Mouse (Mus musculus) adrenal gland, adult (tissue): ENCODE measurements at regions not wholly inside any gene's neighbourhood (a gene's known extent, or its start where the extent isn't known, plus 50 kb on each side); places are given as distances from the start of the nearest gene placed in this dataset.
A peak's percentile ranks its signal among the peaks of the same experiment; 100 is the strongest.

Experiments used
- DNase-seq, 2 experiments: peaks; one replicate each; pipeline ENCODE4 v3.0.0; 2022 to 2023; ENCODE audit warnings: low spot score in 1 of 2; ENCODE audit not compliant: inconsistent age in 2 of 2

DNA sequence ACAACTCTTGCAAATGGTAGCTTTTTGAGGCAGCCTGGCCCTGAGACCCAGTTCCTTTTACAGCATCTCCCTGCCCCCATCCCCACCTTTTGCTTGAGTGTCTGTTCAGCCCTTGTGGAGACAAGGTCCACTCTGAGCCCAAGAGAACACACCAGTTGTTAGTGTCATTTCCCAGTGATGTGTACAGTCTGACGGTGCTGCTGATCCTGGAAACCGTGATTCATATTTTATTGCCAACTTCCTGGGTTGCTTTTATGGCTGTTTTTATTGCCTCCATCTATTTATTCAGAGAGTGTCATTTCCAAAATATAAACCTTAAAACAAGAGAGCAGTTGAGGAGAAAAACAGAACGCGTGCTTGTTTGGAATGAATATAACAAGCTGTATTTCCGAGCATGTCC is 309.6 kb upstream of the Isl1 start:
- DNase-seq: no peak

DNA sequence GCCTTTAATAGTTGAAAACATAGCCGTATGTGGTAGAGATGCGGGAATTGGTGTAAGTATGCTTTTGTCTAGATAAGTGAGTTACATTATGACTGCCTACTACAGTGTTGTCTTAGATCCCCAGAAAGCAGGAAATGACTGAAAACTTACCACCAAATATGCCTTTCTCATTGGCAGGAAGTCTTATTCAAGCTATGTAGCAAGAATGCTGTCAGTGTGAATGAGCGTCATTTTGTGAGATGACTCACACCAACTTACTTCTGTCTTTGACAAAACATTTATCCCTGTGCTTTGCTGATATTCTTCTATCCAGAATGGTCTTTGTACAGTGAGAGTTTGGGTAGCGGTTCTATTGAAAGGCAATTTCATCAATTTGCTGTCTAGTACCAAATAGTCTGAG is 286.9 kb upstream of the Isl1 start:
- DNase-seq: no peak

DNA sequence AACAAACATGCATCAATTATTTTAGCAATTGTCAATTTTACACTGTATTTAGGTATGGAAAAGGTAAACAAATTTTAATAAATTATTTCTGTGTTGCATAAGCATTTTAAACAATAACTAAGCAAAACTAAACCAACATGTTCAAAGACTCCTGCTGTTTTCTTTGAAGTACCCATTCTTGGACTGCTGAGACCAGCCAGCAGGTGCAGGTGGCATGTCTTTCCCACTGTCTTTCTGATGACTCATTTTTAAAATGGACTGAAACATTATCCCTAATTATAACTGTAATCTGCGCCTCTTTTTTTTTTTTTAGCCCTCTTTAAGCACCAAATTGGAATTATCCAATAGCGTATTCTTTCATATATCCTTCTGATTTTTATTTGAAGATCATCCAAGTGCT is 286.0 kb upstream of the Isl1 start:
- DNase-seq: no peak

DNA sequence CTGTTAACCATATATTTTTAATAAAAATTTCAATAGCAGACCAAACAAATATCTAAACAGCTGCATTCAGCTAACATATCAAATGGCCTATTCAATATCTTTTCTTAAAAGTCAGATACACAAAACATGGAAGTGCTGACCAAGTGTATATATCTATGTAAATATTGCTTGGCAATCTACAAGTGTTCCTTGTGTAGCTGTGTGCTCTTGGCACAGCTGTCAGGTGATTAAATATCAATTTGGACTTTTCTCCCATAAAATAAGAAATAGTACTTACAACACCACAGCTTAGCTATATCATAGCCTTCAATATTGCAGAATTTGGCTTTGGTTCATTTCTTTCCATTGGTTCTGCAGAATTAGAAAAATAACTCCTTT is 266.5 kb upstream of the Isl1 start:
- no peak for DNase-seq

DNA sequence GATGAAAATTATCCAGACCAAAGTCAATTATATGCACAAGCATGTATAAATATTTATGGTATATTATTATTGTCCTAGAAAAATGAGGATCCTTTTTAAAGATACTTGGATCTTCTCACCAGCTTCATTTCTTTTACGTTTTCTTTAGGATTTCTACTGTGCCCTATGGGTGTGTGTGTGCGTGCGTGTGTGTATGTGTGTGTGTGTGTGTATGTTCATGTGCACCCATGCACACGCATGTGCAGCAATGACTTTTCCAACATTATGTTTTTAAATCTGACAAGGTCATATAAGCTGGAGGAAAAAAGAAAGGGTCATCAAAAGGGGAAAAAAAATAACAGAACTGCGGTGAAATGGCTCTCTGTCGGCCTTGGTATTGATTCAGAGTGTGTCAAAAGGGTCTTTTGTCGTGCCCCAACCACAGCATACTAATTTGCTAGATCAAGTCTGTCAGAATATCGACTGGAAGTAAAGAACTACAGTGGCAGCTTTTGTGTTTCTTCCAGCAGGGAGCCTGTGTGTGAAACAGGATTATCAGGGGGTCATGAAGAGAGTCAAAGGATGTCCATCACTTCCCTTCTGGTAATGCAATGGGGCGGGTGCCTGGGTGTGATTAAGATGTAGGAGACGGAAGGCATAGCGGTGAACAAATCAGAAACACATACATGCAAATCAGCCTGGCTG is 265.9 kb upstream of the Isl1 start:
- DNase-seq: no peak

DNA sequence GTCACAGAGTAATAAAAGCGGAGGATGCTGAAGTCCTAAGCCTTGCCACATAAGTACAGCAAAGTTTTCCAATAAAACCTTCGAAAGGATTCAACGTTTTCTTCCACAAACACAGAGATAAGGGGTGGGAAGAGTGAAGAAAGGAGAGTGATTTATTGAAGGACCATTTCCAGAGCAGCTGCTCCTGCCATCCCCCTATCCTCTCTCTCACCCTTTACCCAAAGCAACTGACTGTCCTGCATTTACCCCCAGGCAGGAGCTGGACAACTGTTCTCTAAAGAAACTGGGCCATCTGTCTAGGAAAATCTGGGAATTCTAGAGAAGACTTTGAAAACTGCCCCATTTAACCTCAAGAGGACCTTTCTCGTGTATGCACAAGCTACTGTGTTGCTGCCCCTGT is 245.6 kb upstream of the Isl1 start:
- DNase-seq: no peak

DNA sequence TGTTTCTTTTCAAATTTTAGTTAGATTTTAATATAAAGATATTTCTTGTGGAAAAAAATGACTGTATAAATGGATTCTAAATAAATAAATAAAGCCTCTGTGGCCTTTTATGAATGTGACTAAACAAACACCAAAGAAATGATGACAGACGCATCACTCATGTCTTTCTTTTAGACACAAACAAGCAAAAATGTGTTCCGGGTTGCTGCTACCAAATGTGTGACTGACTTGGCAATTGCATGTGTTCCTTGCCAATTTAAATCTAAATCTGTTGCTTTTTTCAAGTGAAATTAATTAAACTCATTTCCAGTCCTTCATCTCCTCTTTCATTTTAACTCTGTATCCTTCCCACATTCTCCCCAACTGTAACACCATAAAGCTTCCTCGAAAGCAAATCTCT is 225.7 kb upstream of the Isl1 start:
- DNase-seq: no peak

DNA sequence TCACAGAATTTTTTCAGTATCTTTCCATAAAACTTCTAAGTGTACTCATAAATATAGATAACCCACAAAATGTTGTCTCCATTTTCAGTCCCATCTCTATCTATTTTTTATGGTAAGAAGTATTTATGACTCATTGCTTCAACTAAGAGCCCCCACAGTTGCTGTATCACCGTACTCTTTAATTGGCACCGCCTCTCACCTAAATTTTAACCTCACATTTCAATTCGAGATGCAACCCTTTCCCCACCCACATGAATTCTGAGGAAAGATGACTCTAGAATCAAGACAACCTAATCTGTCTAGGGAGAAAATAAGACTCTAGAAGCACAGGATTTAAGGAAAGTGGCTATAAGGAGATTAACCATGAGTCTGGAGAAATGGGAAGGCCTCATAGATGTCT is 223.7 kb upstream of the Isl1 start:
- DNase-seq: no peak

DNA sequence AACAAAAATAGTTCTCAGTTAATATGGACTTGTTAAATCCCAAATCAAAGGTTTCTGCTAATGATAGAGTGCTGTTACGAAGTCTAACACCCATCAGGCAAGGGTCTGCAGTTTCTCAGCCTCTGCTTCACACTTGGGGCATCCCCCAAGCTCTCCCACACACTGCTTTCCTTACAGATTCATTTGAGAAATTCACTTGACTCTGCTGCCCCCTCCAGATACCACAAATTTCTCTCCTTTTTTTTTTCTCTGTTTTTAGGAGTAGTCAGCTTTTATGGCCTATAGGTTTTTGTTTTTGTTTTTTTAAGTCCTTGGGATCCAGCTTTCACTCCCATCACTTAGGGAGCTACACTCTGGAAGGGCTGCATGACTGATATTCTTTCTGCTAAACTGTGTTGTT is 218.8 kb upstream of the Isl1 start:
- DNase-seq: no peak

DNA sequence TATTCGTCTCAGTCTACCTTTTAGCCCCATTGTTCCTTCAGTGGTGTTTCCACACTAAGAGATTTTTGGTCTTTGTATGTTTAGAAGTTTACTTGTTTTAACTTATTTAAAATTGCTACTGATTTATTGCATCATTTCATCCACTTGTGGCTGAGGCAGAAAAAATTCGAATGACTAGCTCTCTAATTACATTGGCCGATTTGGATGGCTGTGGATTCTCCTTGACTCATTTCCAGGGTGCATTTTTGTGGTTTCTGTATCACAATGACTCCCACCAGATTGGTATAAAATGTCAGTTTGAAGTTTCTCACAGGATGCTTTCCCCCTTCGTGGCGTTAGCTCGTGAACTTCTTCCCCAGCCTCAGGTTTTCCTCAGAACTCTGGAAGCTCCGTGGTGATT is 217.5 kb upstream of the Isl1 start:
- peak in 1 of 2 experiments; percentile 45 for DNase-seq

DNA sequence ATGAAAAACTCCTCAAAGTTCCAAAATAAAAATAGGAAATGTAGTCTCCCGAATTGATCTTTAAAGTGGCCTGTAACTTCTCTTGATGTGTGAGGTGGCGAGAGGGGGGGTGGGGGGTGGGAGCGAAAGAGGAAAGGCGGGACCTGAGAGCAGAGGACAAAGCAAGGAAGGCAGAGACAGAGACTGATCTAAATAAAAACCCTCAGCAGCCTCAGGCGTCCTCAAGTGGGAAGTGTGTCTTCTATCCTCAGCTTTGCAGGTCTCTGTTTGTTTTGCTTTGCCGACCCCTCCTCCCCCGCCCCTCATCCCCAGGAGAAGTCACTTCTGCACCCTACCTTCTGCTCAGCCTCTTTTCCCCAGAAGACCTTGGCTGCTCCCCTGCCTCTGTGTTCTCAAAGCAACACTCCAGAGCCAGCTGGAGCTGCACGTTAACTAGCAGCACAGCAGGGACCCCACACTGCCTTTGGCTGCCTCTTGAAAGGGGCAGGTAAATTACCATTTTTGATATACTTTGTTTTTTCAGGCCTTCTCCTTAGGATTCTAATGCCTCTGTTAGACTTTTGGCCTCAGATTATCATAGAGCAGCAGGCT is 214.3 kb upstream of the Isl1 start:
- no peak for DNase-seq

DNA sequence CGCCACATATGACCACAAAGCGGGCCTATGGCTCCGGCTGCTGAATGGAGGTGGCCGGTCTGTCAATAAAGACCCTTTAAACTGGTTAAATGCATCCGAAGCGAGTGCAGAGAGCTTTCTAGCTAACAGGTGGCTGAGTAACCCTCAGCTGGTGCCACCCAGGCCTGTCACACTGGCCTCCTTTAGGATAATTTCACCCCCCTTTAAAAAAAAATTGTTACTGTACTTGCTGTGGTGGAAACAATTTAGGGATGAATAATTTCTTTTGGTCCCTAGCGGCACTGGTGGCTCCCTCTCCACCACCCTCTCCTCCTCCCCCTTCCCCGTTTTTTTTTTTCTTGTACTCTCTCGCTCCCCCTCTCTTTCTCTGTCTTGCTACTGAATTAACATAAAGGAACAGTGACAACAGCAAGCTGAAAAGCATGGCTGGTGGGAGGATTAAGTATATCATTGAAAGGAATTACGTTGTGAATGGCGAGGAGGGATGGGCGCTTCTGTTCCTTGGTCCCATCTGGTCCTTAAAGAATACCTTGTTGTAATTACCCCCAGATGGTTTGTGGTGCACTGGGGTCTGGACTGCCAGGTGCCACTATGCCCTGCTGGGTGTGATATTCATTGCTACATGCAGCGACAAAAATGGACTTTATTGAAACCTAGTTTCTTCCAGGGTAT is 205.3 kb upstream of the Isl1 start:
- DNase-seq: no peak

DNA sequence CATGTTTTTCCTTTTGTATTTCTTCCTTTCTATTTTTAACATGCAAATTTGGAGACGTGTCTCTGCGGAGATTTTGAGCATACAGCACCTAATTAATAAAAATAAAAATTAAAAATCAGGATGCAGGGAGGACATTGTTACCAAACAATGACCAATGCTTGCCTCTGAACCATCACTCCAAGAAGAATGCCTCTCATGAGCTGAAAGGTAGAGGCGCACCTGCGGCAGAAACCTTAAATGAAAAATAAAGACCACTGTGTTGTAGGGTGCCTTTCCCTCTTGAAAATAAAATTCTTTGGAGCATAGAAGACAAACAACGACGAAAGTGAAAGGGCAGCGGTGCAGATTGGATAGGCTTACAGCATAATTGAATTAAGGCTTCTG is 204.8 kb upstream of the Isl1 start:
- no peak for DNase-seq

DNA sequence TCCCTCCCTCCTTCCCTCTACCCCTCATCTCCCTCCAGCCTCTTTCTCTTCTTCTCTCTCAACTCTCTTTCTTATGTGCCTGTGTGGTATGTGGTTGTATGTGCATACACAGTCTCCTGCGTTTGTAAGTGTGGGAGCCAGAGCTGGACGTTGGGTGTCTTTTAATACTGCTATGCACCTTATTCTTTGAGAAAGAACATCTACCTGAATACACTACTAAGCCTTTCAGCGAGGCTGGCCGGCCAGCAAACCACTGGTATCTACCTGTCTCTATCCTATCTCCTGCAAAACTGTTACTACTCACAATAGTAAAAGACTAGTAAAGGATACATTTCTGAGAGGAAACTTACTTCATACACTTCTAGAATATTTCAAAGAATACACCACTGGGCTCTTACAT is 202.9 kb upstream of the Isl1 start:
- DNase-seq: no peak

DNA sequence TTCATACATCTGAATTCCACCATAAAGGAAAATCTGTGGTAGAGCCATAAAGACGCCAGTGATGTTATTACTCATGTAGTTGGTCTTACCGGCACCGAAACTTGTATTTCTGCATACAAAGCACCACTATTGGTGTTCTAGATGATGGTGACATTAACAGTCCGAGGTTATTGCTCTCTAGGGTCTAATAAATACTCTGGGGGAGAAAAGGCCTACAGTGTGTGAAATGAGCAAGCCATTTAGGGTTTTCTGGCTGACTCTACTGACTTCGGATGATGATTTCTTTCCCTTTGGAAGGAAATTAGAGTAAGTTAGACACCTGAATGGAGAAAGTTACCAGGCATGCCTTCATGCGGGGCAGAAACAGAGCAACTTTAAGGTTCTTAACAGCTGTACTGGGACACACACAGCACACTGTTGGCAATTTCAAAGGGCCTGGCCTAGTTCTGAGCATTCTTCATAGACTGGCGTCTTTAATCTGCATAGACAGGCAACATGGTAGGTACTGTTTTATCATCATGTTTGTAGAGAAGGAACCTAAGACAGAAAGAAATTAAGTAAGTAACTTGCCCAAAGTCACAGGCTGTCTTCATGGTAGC is 198.8 kb upstream of the Isl1 start:
- no peak for DNase-seq

DNA sequence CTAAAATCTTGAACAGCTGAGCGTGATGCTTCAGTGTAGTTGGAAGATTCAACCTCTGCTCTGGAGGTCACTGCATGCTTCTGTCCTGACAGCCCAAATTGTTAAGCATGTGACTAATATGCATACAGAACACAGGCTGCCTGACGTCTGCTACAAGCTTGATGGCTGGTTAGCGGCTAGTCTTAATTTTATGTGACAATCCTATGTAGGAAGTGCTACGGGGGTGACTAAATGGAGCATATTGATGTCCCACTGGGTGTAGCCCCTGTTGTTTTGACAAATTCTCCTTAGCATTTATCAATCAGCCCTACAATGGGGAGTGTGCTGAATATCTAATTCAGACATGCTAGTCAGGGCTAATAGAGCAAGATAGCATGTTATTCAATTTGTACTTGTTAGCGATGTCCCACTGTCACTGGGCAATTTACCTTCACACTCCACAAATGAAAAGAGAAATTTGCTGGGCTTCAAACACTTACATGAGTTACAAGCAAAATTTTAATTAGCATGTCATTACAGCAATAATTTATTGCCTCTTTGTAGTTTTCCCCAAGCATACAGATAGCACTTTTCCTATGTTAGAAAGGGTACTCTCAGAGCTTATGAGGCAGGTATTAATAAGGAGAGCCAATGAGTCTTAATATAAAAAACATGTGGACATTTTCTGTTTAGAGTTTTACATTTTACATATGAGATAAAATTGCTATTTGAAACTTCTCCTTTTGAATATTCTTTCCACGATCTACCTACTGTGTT is 188.3 kb upstream of the Isl1 start:
- no peak for DNase-seq

DNA sequence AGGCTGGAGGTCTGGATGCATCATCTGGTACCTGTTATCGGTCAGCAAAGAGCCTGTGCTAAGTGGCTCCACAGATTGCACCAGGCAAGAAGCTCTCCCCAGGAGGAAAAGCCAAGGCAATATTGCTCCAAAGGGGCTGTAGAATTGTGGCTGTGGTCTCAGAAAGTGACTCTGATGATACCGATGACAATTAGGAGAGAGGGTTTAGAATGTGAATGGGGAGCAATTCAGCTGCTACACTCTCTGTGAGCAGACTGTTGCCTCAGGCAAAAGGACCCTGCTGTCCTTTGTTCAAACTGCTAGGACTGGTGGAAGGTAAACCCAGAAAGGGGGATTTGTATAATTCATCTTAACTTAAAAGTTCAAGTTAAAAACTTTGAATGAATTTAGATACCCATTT is 186.2 kb upstream of the Isl1 start:
- DNase-seq: no peak

DNA sequence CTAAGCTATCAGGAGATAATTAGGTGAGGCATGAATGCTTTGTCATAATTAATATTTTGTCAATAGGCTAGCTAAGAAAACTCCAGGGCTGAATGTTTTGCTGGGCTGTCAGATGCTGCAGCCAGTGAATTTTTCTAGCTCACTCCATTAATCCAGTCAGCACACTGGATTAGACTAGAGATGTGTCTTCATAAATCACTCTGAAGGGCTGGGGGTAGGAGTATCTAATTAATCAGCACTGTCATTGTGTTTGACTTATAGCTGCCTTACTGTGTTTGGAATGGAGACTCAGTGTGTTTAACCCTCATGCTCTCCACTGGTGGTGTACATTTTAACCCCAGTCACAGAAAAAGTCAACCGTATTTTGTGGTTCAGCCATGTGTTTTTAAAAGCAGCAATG is 179.9 kb upstream of the Isl1 start:
- DNase-seq: no peak

DNA sequence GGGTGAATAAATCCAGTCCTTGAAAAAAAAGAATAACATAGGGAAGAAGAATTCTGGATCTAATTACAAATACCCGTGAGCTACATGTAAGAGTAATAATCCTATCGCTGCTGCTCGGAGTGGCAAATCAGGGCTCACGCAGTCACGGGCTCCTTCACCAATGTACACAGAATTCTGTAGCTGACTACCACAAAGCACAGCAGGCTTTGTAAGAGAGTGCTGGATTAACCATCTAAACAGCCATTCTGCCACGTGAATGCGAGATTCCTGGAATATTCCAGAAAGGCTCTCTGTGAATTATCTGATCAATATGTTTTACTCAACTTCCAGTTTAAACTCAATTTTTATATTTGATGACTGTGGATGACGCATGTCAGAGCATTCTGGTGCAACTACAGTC is 165.1 kb upstream of the Isl1 start:
- DNase-seq: no peak

DNA sequence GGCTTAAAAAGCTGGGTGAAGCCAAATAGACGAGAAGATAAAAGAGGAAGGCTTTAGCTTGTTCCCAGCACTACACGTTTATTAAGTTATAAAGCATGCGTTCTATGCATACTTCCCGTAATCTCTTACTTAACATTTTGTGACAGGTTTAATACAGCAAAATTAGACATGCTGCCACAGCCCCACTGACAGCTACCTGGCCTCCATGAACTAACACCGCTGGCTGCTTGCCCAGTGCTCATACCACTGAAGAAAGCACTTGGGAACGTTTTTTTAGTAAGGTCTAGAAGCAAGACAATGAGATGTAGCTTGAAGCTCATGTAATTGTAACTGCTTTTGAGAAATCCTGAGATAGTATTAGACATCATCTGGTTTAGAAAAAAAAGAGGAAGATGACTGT is 152.3 kb upstream of the Isl1 start:
- DNase-seq: no peak

DNA sequence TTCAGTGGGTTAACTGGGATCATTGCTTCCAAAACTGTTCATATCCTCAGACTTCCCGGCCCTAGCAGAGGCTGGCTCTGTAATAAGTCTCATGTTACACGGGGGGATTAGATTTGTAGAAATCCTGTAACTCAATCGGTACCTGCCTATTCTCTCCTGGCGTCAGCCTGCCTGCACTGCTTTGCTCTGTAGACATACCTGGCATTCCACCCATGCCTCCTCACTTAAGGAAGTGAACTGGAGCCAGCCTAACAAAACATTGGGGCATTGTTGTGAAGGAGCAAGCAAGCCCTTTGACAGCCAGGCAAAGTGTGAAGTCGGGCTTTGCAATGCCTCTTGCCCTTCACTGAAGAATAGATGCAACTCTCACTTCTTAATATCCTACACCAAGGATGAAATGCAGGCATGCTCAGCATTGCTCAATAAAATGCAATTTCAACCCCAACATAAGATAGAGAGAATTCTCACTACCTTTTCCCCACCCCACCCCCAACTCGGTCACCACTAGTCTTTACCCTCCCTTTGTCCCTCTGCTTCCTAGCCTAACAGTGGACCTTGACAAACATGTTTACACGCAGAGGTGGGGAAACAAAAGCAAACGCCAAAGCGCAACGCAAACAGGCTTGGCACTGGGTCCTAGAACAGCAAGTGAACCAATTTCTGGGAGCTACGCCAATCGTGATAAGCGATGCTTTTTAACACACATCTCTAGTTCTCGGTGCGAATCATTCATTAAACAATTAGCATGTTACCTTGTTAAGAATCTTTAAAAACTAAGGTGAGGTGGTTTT is 133.9 kb upstream of the Isl1 start:
- peak in 1 of 2 experiments; percentile 34 for DNase-seq
